ENCODE assay signal across 19 mouse cellular contexts in the genomic region with DNA sequence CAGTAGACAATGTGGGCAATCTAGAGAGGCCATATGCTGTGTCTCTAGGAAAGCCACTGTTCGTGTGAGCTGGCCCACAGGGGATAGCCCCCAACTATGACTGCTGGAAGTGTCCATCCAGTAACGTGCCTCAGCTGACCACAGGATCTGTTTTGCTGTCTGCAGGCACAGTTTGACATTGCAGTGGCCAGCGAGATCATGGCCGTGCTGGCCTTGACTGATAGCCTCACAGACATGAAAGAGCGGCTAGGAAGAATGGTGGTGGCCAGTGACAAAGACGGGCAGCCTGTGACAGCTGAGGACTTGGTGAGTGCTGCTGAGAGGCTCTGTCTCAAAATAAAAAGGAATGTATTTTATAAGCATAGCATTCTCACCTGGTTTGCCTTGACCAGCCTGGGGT.
DNase-seq lines count a peak whose midpoint lies in the region; ATAC-seq and TF ChIP-seq lines count a peak whose summit lies in the region.
"Had no signal": no experiment of that assay in that cellular context is flagged by ENCODE, and none has a peak within 500 bp of the region (broad histone marks: within the 10 kb centered on the region; RNA-seq: fewer than 3 reads in every experiment).

No protein-coding gene starts in this region.

- H3K36me3 ChIP-seq in intestine, embryonic 14.5 days (ENCODE audit: control insufficient read depth, insufficient read depth, low read length), result peaks cover 7% of the 10 kb centered on the region; the same call in 1 of the 2 replicates
- peaks cover 6% of the 10 kb centered on the region for H3K36me3 ChIP-seq in intestine, postnatal 0 days (ENCODE audit: control insufficient read depth, insufficient read depth)
- H3K36me3 ChIP-seq: hindbrain, embryonic 12.5 days had no signal

- H3K4me1 ChIP-seq in intestine, embryonic 14.5 days (replicated peaks; ENCODE audit: control insufficient read depth, insufficient read depth, low read length), result peaks cover 4% of the 10 kb centered on the region
- no peaks in the 10 kb centered on the region for H3K4me1 ChIP-seq in intestine, postnatal 0 days (replicated peaks; ENCODE audit: control insufficient read depth, insufficient read depth, low read length)
- H3K4me1 ChIP-seq: hindbrain, embryonic 12.5 days had no signal

- peak overlapping the region; percentile 57; the same call in 1 of the 2 replicates for H3K27ac ChIP-seq in intestine, embryonic 14.5 days (ENCODE audit: low read depth)
- no peak overlapping the region for H3K27ac ChIP-seq in intestine, postnatal 0 days (ENCODE audit: low read depth, low read length)
- H3K27ac ChIP-seq: embryonic facial prominence, embryonic 10.5 days; hindbrain, embryonic 12.5 days had no signal

- no peak for ATAC-seq in intestine, embryonic 14.5 days (replicated peaks; ENCODE audit: low FRiP score, low TSS enrichment, low read depth)
- ATAC-seq in intestine, postnatal 0 days, result no peak
- ATAC-seq: forebrain, embryonic 14.5 days; hindbrain, embryonic 16.5 days; inflammation-experienced regulatory T-cells, adult 6 months had no signal

- no peak overlapping the region for H3K9ac ChIP-seq in intestine, embryonic 14.5 days (ENCODE audit: low read length)
- H3K9ac ChIP-seq in intestine, postnatal 0 days (ENCODE audit: low read depth, low read length), result no peak overlapping the region
- H3K9ac ChIP-seq: hindbrain, embryonic 12.5 days had no signal

- no peak overlapping the region for H3K4me3 ChIP-seq in intestine, embryonic 14.5 days (ENCODE audit: low read depth, low read length)
- no peak overlapping the region for H3K4me3 ChIP-seq in intestine, postnatal 0 days (ENCODE audit: low read depth, low read length)
- H3K4me3 ChIP-seq: embryonic facial prominence, embryonic 10.5 days; heart, adult 2 months; hindbrain, embryonic 12.5 days had no signal

- H3K27me3 ChIP-seq in intestine, embryonic 14.5 days (replicated peaks; ENCODE audit: control insufficient read depth, insufficient read depth, low read length), result no peaks in the 10 kb centered on the region
- H3K27me3 ChIP-seq in intestine, postnatal 0 days (replicated peaks; ENCODE audit: control insufficient read depth, insufficient read depth, low read length), result no peaks in the 10 kb centered on the region
- H3K27me3 ChIP-seq: hindbrain, embryonic 12.5 days had no signal

- no peaks in the 10 kb centered on the region for H3K9me3 ChIP-seq in intestine, embryonic 14.5 days (ENCODE audit: control insufficient read depth, low read length)
- H3K9me3 ChIP-seq in intestine, postnatal 0 days (ENCODE audit: control insufficient read depth), result no peaks in the 10 kb centered on the region
- H3K9me3 ChIP-seq: embryonic facial prominence, embryonic 10.5 days; hindbrain, embryonic 12.5 days had no signal

- DNase-seq in heart, adult 11 months, result peak; percentile 85
- no peak for DNase-seq in heart, postnatal 36 days
- no peak for DNase-seq in intestine, embryonic 14.5 days (ENCODE audit: low spot score)
- peak; percentile 36 for DNase-seq in adrenal gland, adult 8-10 months
- peak; percentile 21 for DNase-seq in adrenal gland, postnatal 10 days
- DNase-seq in urinary bladder, postnatal 14 days (ENCODE audit: low spot score), result no peak
- no peak for DNase-seq in left cerebral cortex, adult 18-20 months (ENCODE audit: low spot score in 2 of 2)
- DNase-seq: cerebellum, adult 2 months; cerebellum, postnatal 10 days; gastrocnemius, postnatal 10 days; heart, adult 2 months; heart, postnatal 4 days; kidney, adult 18-20 months had no signal

- no peak for TF ChIP-seq CTCF in intestine, postnatal 0 days (IDR thresholded peaks at IDR 0.05; ENCODE audit: low read depth)

- WGBS in intestine, embryonic 14.5 days, result 88% methylated on average over 6 of the region's 6 CpGs
- 89% methylated on average over 6 of the region's 6 CpGs for WGBS in intestine, postnatal 0 days

- no peak overlapping the region for H3K4me2 ChIP-seq in intestine, embryonic 14.5 days (ENCODE audit: low read length)
- H3K4me2 ChIP-seq in intestine, postnatal 0 days (replicated peaks; ENCODE audit: low read depth), result no peak overlapping the region
- H3K4me2 ChIP-seq: hindbrain, embryonic 12.5 days had no signal

- intact Hi-C loops in heart, postnatal 36 days (cut with DNase I), result loop anchor here (2.0 kb wide), 1 partner anchor 29 kb away; no protein-coding TSS in a partner anchor

Comparison
In these comparisons a context has a peak if more than half of its experiments do, and no peak if none do; other contexts are left out.
1. DNase-seq: peak in heart, adult 11 months (single experiment), adrenal gland, adult 8-10 months (single experiment) and adrenal gland, postnatal 10 days (single experiment); none in heart, postnatal 36 days (0 of 2), intestine, embryonic 14.5 days (single experiment), urinary bladder, postnatal 14 days (single experiment) and left cerebral cortex, adult 18-20 months (0 of 2).